Mouse (Mus musculus) heart, embryonic 15.5 days (tissue): ENCODE data around the gene Fam20c. TPM values are rescaled to one million over a fixed set of nuclear protein-coding genes. Genes with fewer than 3 reads are reported as not detected.

Experiments used
- ATAC-seq: fragments of 200-750 bp; cut with Nextera tagmentation; replicated peaks from 2 replicates; pipeline ENCODE4 v1.8.0; 2017; ENCODE audit warnings: low read depth, moderate TSS enrichment; ENCODE audit not compliant: insufficient number of reproducible peaks, insufficient read depth, low FRiP score
- H3K27ac ChIP-seq: fragments of 300-500 bp; sonication (generic); 2 replicates; pipeline ENCODE4 v1.5.1; 2015; ENCODE audit warnings: mild to moderate bottlenecking, inconsistent platforms
- H3K27me3 ChIP-seq: fragments of 300-500 bp; sonication (generic); 2 replicates; pipeline ENCODE4 v1.6.1; 2015; ENCODE audit warnings: inconsistent platforms
- H3K36me3 ChIP-seq: fragments of 300-500 bp; sonication (generic); 2 replicates; pipeline ENCODE4 v1.6.1; 2015; ENCODE audit warnings: mild to moderate bottlenecking, inconsistent platforms
- H3K4me1 ChIP-seq: fragments of 300-500 bp; sonication (generic); replicated peaks from 2 replicates; pipeline ENCODE4 v1.6.1; 2015; ENCODE audit warnings: inconsistent platforms
- H3K4me2 ChIP-seq: fragments of 300-500 bp; sonication (generic); 2 replicates; pipeline ENCODE4 v1.6.1; 2015; ENCODE audit warnings: inconsistent platforms, mild to moderate bottlenecking, moderate library complexity
- H3K4me3 ChIP-seq: fragments of 300-500 bp; sonication (generic); 2 replicates; pipeline ENCODE4 v1.5.1; 2015; ENCODE audit warnings: mild to moderate bottlenecking, inconsistent platforms
- H3K9ac ChIP-seq: fragments of 300-500 bp; sonication (generic); 2 replicates; pipeline ENCODE4 v1.6.1; 2015; ENCODE audit warnings: mild to moderate bottlenecking, inconsistent platforms
- H3K9me3 ChIP-seq: fragments of 300-500 bp; sonication (generic); replicated peaks from 2 replicates; pipeline ENCODE4 v1.6.1; 2016; ENCODE audit warnings: inconsistent platforms
- WGBS: fragments of 180-500 bp; shearing (Covaris S2); methylation state at CpG from one replicate; pipeline ENCODE4 v1.1.7; 2015; ENCODE audit warnings: mixed read lengths; 5-methylcytosine and 5-hydroxymethylcytosine counted together
- polyA plus RNA-seq: library from polyadenylated mRNA; unstranded; fragments of >200 nt; fragmentation: Nextera tagmentation; extraction: Ambion mirVana; gene quantifications from 2 replicates; pipeline ENCODE4 v1.2.1, GENCODE M21; 2015

Fam20c gene
- polyA plus RNA-seq, 1 experiment from 2014 or later: 6.1 TPM

- no peaks in the 10 kb centered on the region for H3K27me3 ChIP-seq
- WGBS: 53% methylated on average over 9 of the region's 9 CpGs
- H3K27ac ChIP-seq: no peak overlapping the region
- H3K9ac ChIP-seq: no peak overlapping the region
- H3K4me1 ChIP-seq: peaks cover 15% of the 10 kb centered on the region
- no peaks in the 10 kb centered on the region for H3K36me3 ChIP-seq
- no peaks in the 10 kb centered on the region for H3K9me3 ChIP-seq
- no peak overlapping the region for H3K4me2 ChIP-seq
- no peak overlapping the region for H3K4me3 ChIP-seq
- ATAC-seq: 0 out of 2 replicates have a peak, but pooled peaks have one; percentile 23
These were observed 24.6 kb downstream of the Fam20c start for GRCm38 (mm10) chr5:138778731-138779463.

- Histone ChIP-seq H3K27ac (no peak overlapping the region), H3K36me3 (no peaks in the 10 kb centered on the region), H3K4me3 (no peak overlapping the region), H3K4me2 (no peak overlapping the region), H3K9me3 (no peaks in the 10 kb centered on the region), H3K9ac (no peak overlapping the region), H3K4me1 (peaks cover 15% of the 10 kb centered on the region), H3K27me3 (no peaks in the 10 kb centered on the region)
- 76% methylated on average over 3 of the region's 3 CpGs for WGBS
- no peak for ATAC-seq
These were observed 25.3 kb downstream of the Fam20c start for GRCm38 (mm10) chr5:138779655-138780054.

- H3K9me3 ChIP-seq: no peaks in the 10 kb centered on the region
- H3K27me3 ChIP-seq: no peaks in the 10 kb centered on the region
- WGBS: 96% methylated on average over 1 of the region's 1 CpGs
- no peak overlapping the region for H3K4me2 ChIP-seq
- no peak overlapping the region for H3K9ac ChIP-seq
- H3K4me3 ChIP-seq: no peak overlapping the region
- ATAC-seq: no peak
- peaks cover 15% of the 10 kb centered on the region for H3K4me1 ChIP-seq
- H3K27ac ChIP-seq: no peak overlapping the region
- no peaks in the 10 kb centered on the region for H3K36me3 ChIP-seq
These were observed 28.4 kb downstream of the Fam20c start for GRCm38 (mm10) chr5:138782697-138783096.

GRCm38 (mm10) chr5:138783181-138783580 lies 28.9 kb downstream of the Fam20c start:
- ATAC-seq: no peak
- no peak overlapping the region for H3K27ac ChIP-seq
- no peaks in the 10 kb centered on the region for H3K9me3 ChIP-seq
- H3K4me3 ChIP-seq: no peak overlapping the region
- H3K27me3 ChIP-seq: no peaks in the 10 kb centered on the region
- H3K4me1 ChIP-seq: peaks cover 15% of the 10 kb centered on the region
- WGBS: 46% methylated on average over 8 of the region's 8 CpGs
- H3K4me2 ChIP-seq: no peak overlapping the region
- no peak overlapping the region for H3K9ac ChIP-seq
- H3K36me3 ChIP-seq: no peaks in the 10 kb centered on the region

DNA sequence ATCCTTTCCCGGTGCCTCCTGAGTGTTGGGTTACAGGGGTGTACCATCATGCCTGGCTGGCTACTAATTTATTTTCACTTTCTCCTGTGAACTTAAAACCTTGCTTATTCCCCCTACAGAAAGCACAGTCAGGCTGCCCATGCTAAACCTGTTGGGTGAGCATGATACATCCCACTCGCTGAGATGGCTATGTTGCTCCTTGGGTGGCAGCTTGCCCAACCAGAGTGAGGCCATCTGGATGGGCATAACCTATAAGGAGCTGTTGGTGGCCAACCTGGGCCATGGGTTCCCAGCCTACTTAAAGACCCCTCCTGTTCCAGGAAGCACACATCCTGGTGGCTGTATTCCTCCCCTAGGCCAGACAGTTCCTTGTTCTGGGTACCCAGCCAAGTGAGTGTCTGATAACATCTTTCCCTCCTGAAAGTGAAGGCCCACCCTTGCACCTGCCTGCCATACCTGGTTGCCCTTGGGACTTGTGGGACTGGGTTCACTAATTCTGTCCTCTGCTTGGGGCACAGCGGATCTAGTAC lies 31.7 kb downstream of the Fam20c start:
- H3K9ac ChIP-seq: no peak overlapping the region

DNA sequence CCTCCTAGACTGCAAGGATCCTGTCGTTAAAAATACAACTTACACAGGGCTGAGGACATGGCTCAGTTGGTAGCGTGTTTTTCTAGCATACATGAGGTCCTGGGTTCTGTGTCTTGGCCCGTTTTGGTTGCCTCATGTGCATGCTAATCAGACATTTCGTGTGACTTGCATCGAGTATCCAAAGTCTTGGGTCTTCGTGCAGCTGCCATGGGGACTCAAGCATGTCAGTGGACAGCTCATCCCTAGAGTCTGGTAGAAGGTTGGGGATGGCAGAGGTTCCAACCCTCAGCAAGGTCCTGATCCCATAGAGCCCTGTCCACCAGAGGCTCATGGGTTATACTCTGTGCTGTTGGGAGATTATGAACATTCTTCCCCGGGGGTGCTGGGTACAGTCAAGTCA lies 33.3 kb downstream of the Fam20c start:
- no peaks in the 10 kb centered on the region for H3K36me3 ChIP-seq
- no peak overlapping the region for H3K4me3 ChIP-seq
- no peak for ATAC-seq
- WGBS: 82% methylated on average over 7 of the region's 7 CpGs
- no peaks in the 10 kb centered on the region for H3K27me3 ChIP-seq
- peaks cover 14% of the 10 kb centered on the region for H3K4me1 ChIP-seq
- no peaks in the 10 kb centered on the region for H3K9me3 ChIP-seq
- H3K4me2 ChIP-seq: no peak overlapping the region
- no peak overlapping the region for H3K27ac ChIP-seq
- H3K9ac ChIP-seq: no peak overlapping the region

More for the DNA sequence above, 31.7 kb downstream of the Fam20c start:
- H3K4me1 ChIP-seq: peaks cover 14% of the 10 kb centered on the region
- H3K4me2 ChIP-seq: no peak overlapping the region
- WGBS: 83% methylated on average over 3 of the region's 3 CpGs
- no peaks in the 10 kb centered on the region for H3K36me3 ChIP-seq
- H3K4me3 ChIP-seq: no peak overlapping the region
- H3K27me3 ChIP-seq: no peaks in the 10 kb centered on the region
- no peak for ATAC-seq
- H3K27ac ChIP-seq: no peak overlapping the region
- no peaks in the 10 kb centered on the region for H3K9me3 ChIP-seq

DNA sequence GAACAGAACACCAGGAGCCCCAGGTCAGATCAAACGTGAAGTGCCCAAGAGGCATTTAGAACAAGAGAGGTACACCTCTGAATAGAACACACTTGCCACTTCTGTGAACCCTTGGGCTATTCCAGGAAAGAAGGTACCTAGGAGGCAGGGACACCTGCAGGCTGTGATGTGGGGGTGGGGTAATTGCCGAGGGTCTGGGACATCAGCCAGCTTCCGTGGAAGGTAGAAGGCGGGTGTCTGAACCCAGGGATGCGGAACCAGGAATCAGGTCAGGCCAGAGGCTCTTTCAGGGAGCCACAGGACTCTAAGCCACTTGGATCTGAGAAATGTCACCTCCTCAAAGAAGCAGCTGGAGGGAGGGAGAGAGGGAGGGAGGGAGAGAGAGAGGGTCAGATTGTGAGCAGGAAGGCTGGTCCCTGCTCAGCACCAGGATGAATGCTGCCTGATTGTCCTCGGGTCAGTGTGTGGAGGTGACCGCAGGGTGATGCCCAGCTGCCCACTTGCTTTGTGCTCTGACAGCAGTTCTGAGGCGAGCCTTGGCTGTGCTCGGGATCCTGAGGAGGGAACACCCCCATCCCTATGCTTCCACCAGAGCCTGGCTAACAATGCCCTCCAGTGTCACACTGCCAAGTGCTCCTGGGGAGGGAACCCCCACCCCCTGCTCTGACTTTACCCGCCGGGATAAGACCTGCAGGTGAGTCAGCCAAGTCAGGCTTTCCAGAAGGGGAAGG lies 34.3 kb downstream of the Fam20c start:
- Histone ChIP-seq H3K9ac (no peak overlapping the region), H3K36me3 (no peaks in the 10 kb centered on the region), H3K4me2 (no peak overlapping the region), H3K27me3 (no peaks in the 10 kb centered on the region), H3K27ac (no peak overlapping the region), H3K9me3 (no peaks in the 10 kb centered on the region), H3K4me3 (no peak overlapping the region), H3K4me1 (peaks cover 9% of the 10 kb centered on the region)
- WGBS: 50% methylated on average over 11 of the region's 11 CpGs
- ATAC-seq: no peak

- Histone ChIP-seq H3K9ac (no peak overlapping the region), H3K27me3 (no peaks in the 10 kb centered on the region), H3K4me1 (peaks cover 8% of the 10 kb centered on the region; the same call in 1 of the 2 replicates), H3K36me3 (no peaks in the 10 kb centered on the region), H3K9me3 (no peaks in the 10 kb centered on the region), H3K4me2 (no peak overlapping the region), H3K27ac (no peak overlapping the region), H3K4me3 (no peak overlapping the region)
- 83% methylated on average over 11 of the region's 11 CpGs for WGBS
- ATAC-seq: no peak
These were observed 36.7 kb downstream of the Fam20c start for GRCm38 (mm10) chr5:138790954-138791480.

DNA sequence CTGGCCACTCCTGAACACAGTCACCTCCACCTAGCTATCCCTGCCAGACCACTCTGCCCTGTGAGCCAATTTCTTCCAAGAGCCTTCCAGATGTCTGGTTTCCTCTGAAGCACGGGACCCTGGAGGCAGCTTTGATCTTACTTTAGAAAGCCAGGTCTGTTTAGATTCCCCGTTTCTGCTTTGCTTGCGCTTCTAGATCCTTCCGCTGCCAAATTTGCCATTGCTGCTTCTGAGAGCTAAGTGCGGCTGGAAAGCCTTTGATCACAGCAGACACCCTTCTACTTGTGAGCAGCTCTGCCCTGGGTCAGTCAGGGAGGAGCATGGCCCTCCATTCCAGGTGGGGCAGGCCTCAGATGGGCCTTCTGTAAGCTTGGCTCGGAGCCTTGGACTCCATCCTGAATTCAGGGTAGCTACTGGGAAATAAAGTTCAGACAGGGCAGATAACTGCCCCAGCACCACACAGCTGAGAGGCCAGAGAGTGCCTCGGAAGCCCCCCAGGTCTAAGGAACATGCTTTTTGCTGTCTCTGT lies 47.3 kb downstream of the Fam20c start:
- H3K9ac ChIP-seq: no peak overlapping the region
- H3K4me1 ChIP-seq: no peaks in the 10 kb centered on the region
- H3K4me2 ChIP-seq: no peak overlapping the region
- no peak for ATAC-seq
- H3K9me3 ChIP-seq: no peaks in the 10 kb centered on the region
- 51% methylated on average over 7 of the region's 7 CpGs for WGBS
- H3K36me3 ChIP-seq: no peaks in the 10 kb centered on the region
- H3K27ac ChIP-seq: no peak overlapping the region
- H3K27me3 ChIP-seq: no peaks in the 10 kb centered on the region
- H3K4me3 ChIP-seq: no peak overlapping the region

DNA sequence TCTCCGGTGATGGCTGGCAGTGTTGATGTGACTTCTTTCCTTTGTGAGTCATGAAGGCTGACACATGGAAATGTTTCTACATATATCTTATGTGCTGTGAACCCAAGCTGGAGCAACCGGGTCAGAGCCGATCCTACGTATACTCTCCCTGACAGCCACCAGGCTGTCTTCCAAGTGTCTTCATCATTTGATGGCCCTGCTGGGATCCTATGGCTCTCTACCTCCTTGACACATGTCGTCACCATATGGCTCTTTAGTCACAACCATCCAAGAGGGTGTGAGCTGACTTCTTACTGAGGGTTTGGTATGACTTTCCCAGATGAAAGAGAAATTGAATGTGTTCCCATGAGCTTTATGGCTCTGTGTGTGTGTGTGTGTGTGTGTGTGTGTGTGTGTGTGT lies 50.0 kb downstream of the Fam20c start:
- no peaks in the 10 kb centered on the region for H3K4me1 ChIP-seq
- H3K4me3 ChIP-seq: no peak overlapping the region
- no peak for ATAC-seq
- no peaks in the 10 kb centered on the region for H3K36me3 ChIP-seq
- H3K4me2 ChIP-seq: no peak overlapping the region
- no peak overlapping the region for H3K9ac ChIP-seq
- H3K27me3 ChIP-seq: no peaks in the 10 kb centered on the region
- H3K27ac ChIP-seq: no peak overlapping the region
- H3K9me3 ChIP-seq: no peaks in the 10 kb centered on the region
- 84% methylated on average over 5 of the region's 5 CpGs for WGBS

DNA sequence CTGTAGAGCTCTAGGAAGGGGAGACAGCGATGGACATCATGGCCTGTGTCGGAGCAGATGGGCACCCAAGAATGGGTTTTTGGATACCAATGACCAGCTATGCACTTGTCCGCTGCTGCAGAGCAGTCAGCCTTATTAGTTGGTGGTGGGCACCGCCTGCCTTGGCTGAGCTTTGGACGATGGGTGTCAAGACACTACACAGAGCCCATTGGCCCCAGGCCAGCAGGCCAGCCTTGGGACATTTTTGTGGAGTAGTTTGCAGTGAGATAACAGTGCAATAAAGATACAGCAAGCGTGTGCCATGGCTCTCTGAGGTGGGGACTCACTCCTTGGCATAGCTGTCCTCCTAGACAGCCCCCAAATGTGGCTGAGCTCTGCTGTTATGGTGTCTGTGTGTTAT lies 55.5 kb downstream of the Fam20c start:
- Histone ChIP-seq H3K27me3 (no peaks in the 10 kb centered on the region), H3K9ac (no peak overlapping the region), H3K4me2 (no peak overlapping the region), H3K36me3 (no peaks in the 10 kb centered on the region), H3K4me3 (no peak overlapping the region), H3K27ac (no peak overlapping the region), H3K9me3 (no peaks in the 10 kb centered on the region), H3K4me1 (peaks cover 9% of the 10 kb centered on the region)
- ATAC-seq: 0 out of 2 replicates have a peak, but pooled peaks have one; percentile 37
- 57% methylated on average over 6 of the region's 6 CpGs for WGBS
